In genomic region chr11:68719096-68719648, GRCm38 (mm10) we compare ENCODE assay signal across 8 mouse cellular contexts. TPM values are rescaled to one million over a fixed set of nuclear protein-coding genes. Genes with fewer than 3 reads are reported as not detected.
DNase-seq lines count a peak whose midpoint lies in the region; ATAC-seq lines count a peak whose summit lies in the region.

No protein-coding gene starts in this region.

- no peaks in the 10 kb centered on the region for H3K27me3 ChIP-seq in forebrain, embryonic 14.5 days (replicated peaks; ENCODE audit: control insufficient read depth, insufficient read depth, low read length)
- no peaks in the 10 kb centered on the region for H3K27me3 ChIP-seq in forebrain, embryonic 12.5 days
- no peaks in the 10 kb centered on the region for H3K27me3 ChIP-seq in splenic B cell, adult 2 months (ENCODE audit: control insufficient read depth, insufficient read depth, low read length, poor library complexity, severe bottlenecking)

- no peak overlapping the region for H3K4me2 ChIP-seq in forebrain, embryonic 14.5 days (ENCODE audit: low read length)
- no peak overlapping the region for H3K4me2 ChIP-seq in forebrain, embryonic 12.5 days

- DNase-seq in forebrain, embryonic 14.5 days (ENCODE audit: low spot score) = peak; percentile 39
- peak; percentile 20 to 65 for DNase-seq in spleen, postnatal 4 days (ENCODE audit: low spot score in 2 of 2)
- DNase-seq in spleen, adult 12 weeks (ENCODE audit: low spot score) = no peak
- peak; percentile 29 to 48 for DNase-seq in kidney, adult 8-10 months
- DNase-seq in splenic B cell, adult 2 months (ENCODE audit: low read depth, low spot score) = peak; percentile 42
- DNase-seq in thymus, postnatal 36 days = no peak
- no peak for DNase-seq in cerebellum, adult 11-12 months

- peaks cover 3% of the 10 kb centered on the region; the same call in 1 of the 2 replicates for H3K4me1 ChIP-seq in forebrain, embryonic 14.5 days (ENCODE audit: control insufficient read depth, insufficient read depth, low read length)
- peaks cover 26% of the 10 kb centered on the region for H3K4me1 ChIP-seq in forebrain, embryonic 12.5 days

- peaks cover 36% of the 10 kb centered on the region for H3K36me3 ChIP-seq in forebrain, embryonic 14.5 days (ENCODE audit: control insufficient read depth, insufficient read depth, low read length)
- H3K36me3 ChIP-seq in forebrain, embryonic 12.5 days (replicated peaks) = peaks cover 51% of the 10 kb centered on the region
- H3K36me3 ChIP-seq in splenic B cell, adult 2 months (ENCODE audit: control insufficient read depth, insufficient read depth, low read length, poor library complexity, severe bottlenecking) = no peaks in the 10 kb centered on the region

- no peaks in the 10 kb centered on the region for H3K9me3 ChIP-seq in forebrain, embryonic 14.5 days (replicated peaks; ENCODE audit: control insufficient read depth, low read length)
- H3K9me3 ChIP-seq in forebrain, embryonic 12.5 days = no peaks in the 10 kb centered on the region

- no peak overlapping the region for H3K9ac ChIP-seq in forebrain, embryonic 14.5 days (ENCODE audit: low read length)
- H3K9ac ChIP-seq in forebrain, embryonic 12.5 days = no peak overlapping the region

- no peak overlapping the region for H3K27ac ChIP-seq in forebrain, embryonic 14.5 days (ENCODE audit: low read depth, low read length)
- no peak overlapping the region for H3K27ac ChIP-seq in forebrain, embryonic 12.5 days

- no peak for ATAC-seq in forebrain, embryonic 14.5 days
- no peak for ATAC-seq in forebrain, embryonic 12.5 days (ENCODE audit: low FRiP score)

- no peak overlapping the region for H3K4me3 ChIP-seq in forebrain, embryonic 14.5 days (ENCODE audit: low read depth, low read length)
- H3K4me3 ChIP-seq in forebrain, embryonic 12.5 days (replicated peaks) = no peak overlapping the region

- WGBS in forebrain, embryonic 14.5 days = 84% methylated on average over 4 of the region's 4 CpGs
- 83% methylated on average over 4 of the region's 4 CpGs for WGBS in forebrain, embryonic 12.5 days

RNA-seq across cellular contexts. Expression of gene Myh10, which starts 27.8 kb away (rescaled TPM):
- polyA plus RNA-seq in forebrain, embryonic 14.5 days (2014; fragmentation: Nextera tagmentation; extraction: Ambion mirVana) = 88.8 and 105 TPM in 2 replicates
- polyA plus RNA-seq in forebrain, embryonic 12.5 days (2016; fragmentation: Nextera tagmentation; extraction: Ambion mirVana) = 174 and 185 TPM in 2 replicates

Comparison
In these comparisons a context has a peak if more than half of its experiments do, and no peak if none do; other contexts are left out.
1. DNase-seq: peak in forebrain, embryonic 14.5 days (single experiment), spleen, postnatal 4 days (2 of 2), kidney, adult 8-10 months (2 of 2) and splenic B cell, adult 2 months (single experiment); none in spleen, adult 12 weeks (single experiment), thymus, postnatal 36 days (0 of 2) and cerebellum, adult 11-12 months (single experiment).